8 mouse cellular contexts compared by ENCODE assay signal in the genomic region with DNA sequence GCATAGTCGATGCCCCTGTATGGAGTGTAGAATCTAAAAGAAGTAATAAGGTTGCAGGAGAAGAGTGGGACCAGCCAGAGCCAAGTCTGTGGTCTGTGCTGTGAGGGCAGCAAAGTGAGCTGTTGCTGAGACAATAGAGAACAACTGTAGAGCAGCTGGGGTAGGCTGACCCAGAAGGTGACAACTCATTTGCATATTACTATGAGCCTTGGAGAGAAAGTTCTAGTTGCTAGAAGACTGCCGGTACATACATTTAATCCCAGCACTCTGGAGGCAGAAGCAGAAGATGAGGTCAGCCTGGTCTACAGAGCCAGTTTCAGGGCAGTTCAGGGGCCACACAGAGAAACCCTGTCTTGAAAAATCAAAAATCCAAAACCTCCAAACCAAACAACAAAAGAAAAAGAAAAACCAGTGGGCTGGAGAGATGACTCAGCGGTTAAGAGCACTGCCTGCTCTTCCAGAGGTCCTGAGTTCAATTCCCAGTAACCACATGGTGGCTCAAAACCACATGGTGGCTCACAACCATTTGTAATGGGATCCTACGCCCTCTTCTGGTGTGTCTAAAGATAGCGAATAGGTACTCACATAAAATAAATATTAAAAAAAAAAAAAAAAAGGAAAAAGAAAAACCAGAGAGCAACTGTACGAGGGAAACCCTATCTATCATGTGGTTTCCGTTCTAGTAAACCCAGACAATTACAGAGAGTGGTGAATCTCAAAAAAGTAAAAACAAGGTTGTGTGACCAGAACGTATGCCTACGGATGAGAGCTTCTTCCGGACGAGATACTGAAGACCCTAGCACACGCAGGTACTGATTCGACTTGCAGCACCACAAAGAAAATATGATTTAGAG. TPM values are rescaled to one million over a fixed set of nuclear protein-coding genes. Genes with fewer than 3 reads are reported as not detected.
DNase-seq lines count a peak whose midpoint lies in the region; ATAC-seq and TF ChIP-seq lines count a peak whose summit lies in the region.

No protein-coding gene starts in this region.

- no peak overlapping the region for H3K27ac ChIP-seq in gastrocnemius, adult 2 months
- no peak overlapping the region for H3K27ac ChIP-seq in neural tube, embryonic 11.5 days (ENCODE audit: low read depth, low read length)
- no peak overlapping the region for H3K27ac ChIP-seq in liver, embryonic 15.5 days (replicated peaks)

- no peak for TF ChIP-seq CTCF in gastrocnemius, adult 2 months (IDR thresholded peaks at IDR 0.05)

- peak overlapping the region; percentile 56 for H3K4me3 ChIP-seq in gastrocnemius, adult 2 months
- no peak overlapping the region for H3K4me3 ChIP-seq in neural tube, embryonic 11.5 days (ENCODE audit: low read depth, low read length)
- H3K4me3 ChIP-seq in liver, embryonic 15.5 days (replicated peaks): no peak overlapping the region

- H3K27me3 ChIP-seq in neural tube, embryonic 11.5 days (ENCODE audit: control insufficient read depth, insufficient read depth, low read length): no peaks in the 10 kb centered on the region
- peaks cover 10% of the 10 kb centered on the region; the same call in 1 of the 2 replicates for H3K27me3 ChIP-seq in liver, embryonic 15.5 days

- no peaks in the 10 kb centered on the region for H3K4me1 ChIP-seq in neural tube, embryonic 11.5 days (ENCODE audit: control insufficient read depth, insufficient read depth, low read length)
- H3K4me1 ChIP-seq in liver, embryonic 15.5 days (replicated peaks): peaks cover 10% of the 10 kb centered on the region

- no peaks in the 10 kb centered on the region for H3K9me3 ChIP-seq in neural tube, embryonic 11.5 days (ENCODE audit: control insufficient read depth, low read length)
- H3K9me3 ChIP-seq in liver, embryonic 15.5 days (replicated peaks): no peaks in the 10 kb centered on the region

- DNase-seq in gastrocnemius, adult 2 months: no peak
- no peak for DNase-seq in gastrocnemius, postnatal 14 days
- no peak for DNase-seq in neural tube, embryonic 11.5 days (ENCODE audit: low spot score)
- DNase-seq in neural tube, embryonic 10.5 days (ENCODE audit: extremely low spot score, low spot score): no peak
- no peak for DNase-seq in embryo, embryonic 11 days
- no peak for DNase-seq in left cerebral cortex, postnatal 4 days
- DNase-seq in thymus, postnatal 10 days (ENCODE audit: low spot score in 2 of 2): no peak

- no peak for ATAC-seq in neural tube, embryonic 11.5 days (ENCODE audit: insufficient read depth, low FRiP score, low TSS enrichment)
- ATAC-seq in liver, embryonic 15.5 days (ENCODE audit: insufficient read depth): no peak

- H3K4me2 ChIP-seq in neural tube, embryonic 11.5 days (ENCODE audit: low read depth): peak overlapping the region; percentile 34; the same call in 1 of the 2 replicates
- H3K4me2 ChIP-seq in liver, embryonic 15.5 days: peak overlapping the region; percentile 44

- intact Hi-C loops in gastrocnemius, adult 2 months (cut with DNase I): loop anchor here (2.0 kb wide), 1 partner anchor 106 kb away; no protein-coding TSS in a partner anchor
- intact Hi-C loops in gastrocnemius, postnatal 14 days (cut with DNase I; ENCODE audit: low total_unique reads): no loop called here
- intact Hi-C loops in left cerebral cortex, postnatal 4 days (cut with DNase I): loop anchor here (10.0 kb wide), 1 partner anchor 104 kb away; no protein-coding TSS in a partner anchor

- no peak overlapping the region for H3K9ac ChIP-seq in neural tube, embryonic 11.5 days (ENCODE audit: low read length)
- no peak overlapping the region for H3K9ac ChIP-seq in liver, embryonic 15.5 days

- 47% methylated on average over 13 of the region's 13 CpGs for WGBS in neural tube, embryonic 11.5 days
- WGBS in liver, embryonic 15.5 days (ENCODE audit: insufficient replicate concordance): 29% methylated on average over 13 of the region's 13 CpGs

- no peaks in the 10 kb centered on the region for H3K36me3 ChIP-seq in neural tube, embryonic 11.5 days (ENCODE audit: control insufficient read depth, insufficient read depth, low read length)
- H3K36me3 ChIP-seq in liver, embryonic 15.5 days (replicated peaks): no peaks in the 10 kb centered on the region

RNA-seq across cellular contexts. Expression of a gene that starts 20.3 kb away (rescaled TPM):
- total RNA-seq in gastrocnemius, adult 2 months (2021): 10 to 100 TPM; 39.5 to 59.5 TPM
- 10 to 100 TPM; 68.9 to 81.7 TPM for total RNA-seq in gastrocnemius, postnatal 14 days (2021)
- polyA plus RNA-seq in neural tube, embryonic 11.5 days (2014; fragmentation: Nextera tagmentation; extraction: Ambion mirVana): 483 and 486 TPM in 2 replicates
- 195 and 201 TPM in 2 replicates for polyA plus RNA-seq in liver, embryonic 15.5 days (2015; fragmentation: Nextera tagmentation; extraction: Ambion mirVana)
- total RNA-seq in left cerebral cortex, postnatal 4 days (2021): 100 to 1,000 TPM; 633 to 669 TPM

Comparison
In these comparisons a context has a peak if more than half of its experiments do, and no peak if none do; other contexts are left out.
1. RNA of a gene that starts 20.3 kb away (total RNA-seq): 633 to 669 TPM in left cerebral cortex, postnatal 4 days; 68.9 to 81.7 TPM in gastrocnemius, postnatal 14 days and 39.5 to 59.5 TPM in gastrocnemius, adult 2 months; every median in the first group is over 4 times any median in the second.